Mouse (Mus musculus) stomach, embryonic 14.5 days (tissue): ENCODE data around the gene Traf3. TPM values are rescaled to one million over a fixed set of nuclear protein-coding genes. Genes with fewer than 3 reads are reported as not detected.

ENCODE experiments used
- ATAC-seq: fragments of 200-750 bp; cut with Nextera tagmentation; 2 replicates; pipeline ENCODE4 v1.8.0; 2017; ENCODE audit warnings: low read depth, moderate TSS enrichment; ENCODE audit not compliant: insufficient number of reproducible peaks, insufficient read depth, low FRiP score
- H3K27ac ChIP-seq: fragments of 300-500 bp; sonication (generic); 2 replicates; pipeline ENCODE4 v1.5.1; 2014; ENCODE audit warnings: mild to moderate bottlenecking, low read length, moderate library complexity, mixed read lengths
- H3K27me3 ChIP-seq: fragments of 300-500 bp; sonication (generic); 2 replicates; pipeline ENCODE4 v1.6.1; 2014; ENCODE audit warnings: low read length, control low read depth, mixed read lengths; ENCODE audit not compliant: control insufficient read depth, insufficient read depth
- H3K36me3 ChIP-seq: fragments of 300-500 bp; sonication (generic); 2 replicates; pipeline ENCODE4 v1.6.1; 2014; ENCODE audit warnings: mild to moderate bottlenecking, control low read depth, low read length, moderate library complexity, mixed read lengths; ENCODE audit not compliant: control insufficient read depth, insufficient read depth
- H3K4me1 ChIP-seq: fragments of 300-500 bp; sonication (generic); 2 replicates; pipeline ENCODE4 v1.6.1; 2014; ENCODE audit warnings: low read length, control low read depth, mixed read lengths; ENCODE audit not compliant: control insufficient read depth, insufficient read depth
- H3K4me2 ChIP-seq: fragments of 300-500 bp; sonication (generic); replicated peaks from 2 replicates; pipeline ENCODE4 v1.6.1; 2014; ENCODE audit warnings: low read depth, low read length, control low read depth
- H3K4me3 ChIP-seq: fragments of 300-500 bp; sonication (generic); 2 replicates; pipeline ENCODE4 v1.5.1; 2014; ENCODE audit warnings: low read depth, low read length, control low read depth
- H3K9ac ChIP-seq: fragments of 300-500 bp; sonication (generic); replicated peaks from 2 replicates; pipeline ENCODE4 v1.6.1; 2014; ENCODE audit warnings: low read depth, mild to moderate bottlenecking, control low read depth, low read length, moderate library complexity, mixed read lengths
- H3K9me3 ChIP-seq: fragments of 300-500 bp; sonication (generic); 2 replicates; pipeline ENCODE4 v1.6.1; 2016; ENCODE audit warnings: low read depth, low read length, control low read depth; ENCODE audit not compliant: control insufficient read depth
- WGBS: fragments of 180-500 bp; shearing (Covaris S2); extraction: QIAGEN DNeasy Blood & Tissue Kit; methylation state at CpG from one replicate; pipeline ENCODE4 v1.1.7; 2014; 5-methylcytosine and 5-hydroxymethylcytosine counted together
- polyA plus RNA-seq: library from polyadenylated mRNA; unstranded; fragments of >200 nt; fragmentation: Nextera tagmentation; extraction: Ambion mirVana; gene quantifications from 2 replicates; pipeline ENCODE4 v1.2.1, GENCODE M21; 2014

Gene Traf3
- polyA plus RNA-seq, 1 experiment from 2014 or later = 13.0 TPM

DNA sequence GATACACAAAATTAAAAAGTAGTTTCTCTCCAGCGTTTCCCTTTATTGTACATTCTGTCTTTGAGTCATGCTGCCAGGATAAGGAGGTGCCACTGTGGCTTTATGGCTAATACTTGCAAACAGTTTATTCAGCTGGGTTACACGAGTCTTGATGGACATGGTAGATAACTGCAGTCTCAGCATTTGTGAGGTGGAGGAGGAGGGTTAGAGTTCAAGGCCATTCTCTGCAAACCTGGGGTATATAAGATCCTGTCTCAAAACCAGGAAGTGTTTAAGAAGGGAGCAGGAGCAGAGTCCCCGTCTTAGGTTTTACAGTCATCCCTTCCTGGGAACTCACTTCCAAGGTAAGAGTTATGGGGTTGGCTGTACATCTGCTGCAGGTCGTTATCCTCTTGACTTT lies 30.4 kb downstream of the Traf3 start:
- Histone ChIP-seq H3K9me3 (no peaks in the 10 kb centered on the region), H3K36me3 (no peaks in the 10 kb centered on the region), H3K27me3 (no peaks in the 10 kb centered on the region), H3K4me3 (no peak overlapping the region), H3K4me2 (no peak overlapping the region), H3K4me1 (peaks cover 6% of the 10 kb centered on the region; the same call in 1 of the 2 replicates), H3K9ac (no peak overlapping the region), H3K27ac (no peak overlapping the region)
- WGBS = 71% methylated on average over 4 of the region's 4 CpGs
- ATAC-seq = no peak

DNA sequence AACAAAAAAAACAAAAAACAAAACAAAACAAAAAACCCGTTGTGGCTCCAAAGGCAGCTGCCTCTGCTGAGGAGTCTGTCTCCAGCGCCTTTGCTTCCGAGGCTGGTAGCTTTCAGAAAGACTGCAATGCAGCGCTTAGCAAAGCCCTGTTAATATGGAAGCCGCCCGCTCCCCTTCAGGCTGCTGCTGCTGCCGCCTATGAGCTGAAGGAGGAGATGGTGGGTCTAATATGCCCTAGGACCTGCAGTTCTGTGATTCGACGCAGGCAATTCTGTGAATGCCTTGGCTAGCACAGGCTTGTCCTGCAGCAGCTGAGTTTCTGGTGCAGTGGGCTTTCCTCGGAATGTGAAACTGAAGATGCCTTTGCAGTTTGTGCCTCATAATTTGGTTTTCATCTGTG lies 36.9 kb downstream of the Traf3 start:
- Histone ChIP-seq H3K9ac (no peak overlapping the region), H3K27ac (no peak overlapping the region), H3K27me3 (no peaks in the 10 kb centered on the region), H3K4me1 (peaks cover 5% of the 10 kb centered on the region; the same call in 1 of the 2 replicates), H3K9me3 (no peaks in the 10 kb centered on the region), H3K36me3 (no peaks in the 10 kb centered on the region), H3K4me2 (no peak overlapping the region), H3K4me3 (no peak overlapping the region)
- 74% methylated on average over 10 of the region's 10 CpGs for WGBS
- no peak for ATAC-seq

DNA sequence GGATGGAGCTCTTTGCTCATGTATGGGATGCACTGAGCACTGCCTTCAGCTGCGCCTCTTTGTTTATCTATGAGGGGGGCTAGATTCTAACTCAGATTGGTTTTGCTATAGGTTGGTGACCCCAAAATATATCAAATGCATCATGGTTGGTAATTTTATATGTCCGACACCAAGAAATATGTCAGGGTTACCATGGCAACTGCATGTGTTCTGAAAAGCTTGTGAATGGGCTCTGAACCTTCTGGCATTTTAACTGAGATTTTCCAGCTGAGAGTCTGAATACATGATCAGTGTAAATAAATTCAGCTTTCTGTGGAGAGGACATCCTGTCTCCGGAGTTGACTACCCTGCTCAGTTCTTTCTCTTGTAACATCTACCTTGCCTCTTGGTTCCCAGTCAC lies 37.8 kb downstream of the Traf3 start:
- no peak overlapping the region for H3K4me2 ChIP-seq
- H3K9me3 ChIP-seq = no peaks in the 10 kb centered on the region
- no peak overlapping the region for H3K4me3 ChIP-seq
- H3K9ac ChIP-seq = no peak overlapping the region
- 51% methylated on average over 3 of the region's 3 CpGs for WGBS
- ATAC-seq = no peak
- H3K27me3 ChIP-seq = no peaks in the 10 kb centered on the region
- H3K4me1 ChIP-seq = peaks cover 5% of the 10 kb centered on the region; the same call in 1 of the 2 replicates
- H3K36me3 ChIP-seq = no peaks in the 10 kb centered on the region
- no peak overlapping the region for H3K27ac ChIP-seq

DNA sequence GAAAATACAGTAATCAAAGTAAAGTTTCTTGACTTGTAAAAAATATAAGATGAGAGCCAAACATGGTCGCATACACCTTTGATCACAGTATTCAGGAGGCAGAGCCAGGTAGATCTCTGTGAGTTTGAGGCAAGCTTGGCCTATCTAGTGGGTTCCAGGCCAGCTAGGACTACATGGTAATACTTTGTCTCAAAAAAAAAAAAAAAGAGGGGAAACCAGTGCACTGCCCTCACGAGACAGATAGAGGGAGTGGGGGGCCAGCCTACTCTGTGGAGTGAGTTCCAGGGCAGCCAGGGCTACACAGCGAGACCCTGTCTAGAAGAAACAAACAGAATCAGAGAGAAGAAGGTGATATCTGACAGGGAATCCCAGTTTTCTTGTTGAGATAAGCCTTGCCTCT lies 41.5 kb downstream of the Traf3 start:
- Histone ChIP-seq H3K9me3 (no peaks in the 10 kb centered on the region), H3K36me3 (no peaks in the 10 kb centered on the region), H3K9ac (no peak overlapping the region), H3K4me2 (no peak overlapping the region), H3K4me3 (no peak overlapping the region), H3K27ac (no peak overlapping the region), H3K4me1 (peaks cover 5% of the 10 kb centered on the region; the same call in 1 of the 2 replicates), H3K27me3 (no peaks in the 10 kb centered on the region)
- 86% methylated on average over 3 of the region's 3 CpGs for WGBS
- ATAC-seq = no peak

DNA sequence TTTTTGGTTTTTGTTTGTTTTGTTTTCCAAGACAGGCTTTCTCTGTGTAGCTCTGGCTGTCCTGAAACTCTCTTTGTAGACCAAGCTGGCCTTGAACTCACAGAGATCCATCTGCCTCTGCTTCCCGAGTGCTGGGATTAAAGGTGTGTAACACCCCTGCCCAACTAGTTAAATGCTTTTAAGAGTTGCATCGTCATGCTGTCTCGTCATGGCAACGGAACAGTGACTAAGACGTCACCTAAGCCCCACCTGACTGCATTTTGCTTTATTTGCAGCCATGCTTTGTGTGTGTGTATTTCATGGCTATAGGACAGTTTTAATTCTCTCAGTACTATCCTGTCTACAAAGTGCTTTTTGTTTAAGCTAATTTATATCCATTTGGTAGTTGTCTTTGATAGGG lies 45.6 kb downstream of the Traf3 start:
- 80% methylated on average over 5 of the region's 5 CpGs for WGBS
- no peaks in the 10 kb centered on the region for H3K36me3 ChIP-seq
- no peaks in the 10 kb centered on the region for H3K9me3 ChIP-seq
- no peak overlapping the region for H3K4me2 ChIP-seq
- no peak overlapping the region for H3K4me3 ChIP-seq
- H3K4me1 ChIP-seq = no peaks in the 10 kb centered on the region
- no peak for ATAC-seq
- H3K27ac ChIP-seq = no peak overlapping the region
- H3K9ac ChIP-seq = no peak overlapping the region
- H3K27me3 ChIP-seq = no peaks in the 10 kb centered on the region

DNA sequence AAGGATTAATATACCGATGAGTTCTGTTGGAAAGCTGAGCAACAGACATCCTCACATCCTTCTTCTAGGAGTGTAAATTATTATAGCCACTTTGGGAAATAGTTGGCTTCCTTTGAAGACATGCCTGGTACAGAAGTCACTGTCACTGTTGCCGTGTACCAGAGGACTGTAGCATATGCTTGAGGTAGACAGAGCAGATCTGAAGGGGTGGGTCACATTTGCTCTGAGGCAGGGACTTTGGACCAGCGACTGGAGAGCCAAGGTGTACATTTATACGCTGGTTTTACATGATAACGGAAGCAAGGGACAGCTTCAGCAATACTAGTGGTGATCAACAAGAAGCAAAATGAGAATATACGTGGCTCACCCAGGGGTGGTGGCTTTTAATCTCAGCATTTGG lies 52.7 kb downstream of the Traf3 start:
- Histone ChIP-seq H3K4me3 (no peak overlapping the region), H3K4me1 (no peaks in the 10 kb centered on the region), H3K27ac (no peak overlapping the region), H3K4me2 (no peak overlapping the region), H3K9ac (no peak overlapping the region), H3K36me3 (peaks cover 9% of the 10 kb centered on the region), H3K9me3 (no peaks in the 10 kb centered on the region), H3K27me3 (no peaks in the 10 kb centered on the region)
- no peak for ATAC-seq
- WGBS = 93% methylated on average over 6 of the region's 6 CpGs

DNA sequence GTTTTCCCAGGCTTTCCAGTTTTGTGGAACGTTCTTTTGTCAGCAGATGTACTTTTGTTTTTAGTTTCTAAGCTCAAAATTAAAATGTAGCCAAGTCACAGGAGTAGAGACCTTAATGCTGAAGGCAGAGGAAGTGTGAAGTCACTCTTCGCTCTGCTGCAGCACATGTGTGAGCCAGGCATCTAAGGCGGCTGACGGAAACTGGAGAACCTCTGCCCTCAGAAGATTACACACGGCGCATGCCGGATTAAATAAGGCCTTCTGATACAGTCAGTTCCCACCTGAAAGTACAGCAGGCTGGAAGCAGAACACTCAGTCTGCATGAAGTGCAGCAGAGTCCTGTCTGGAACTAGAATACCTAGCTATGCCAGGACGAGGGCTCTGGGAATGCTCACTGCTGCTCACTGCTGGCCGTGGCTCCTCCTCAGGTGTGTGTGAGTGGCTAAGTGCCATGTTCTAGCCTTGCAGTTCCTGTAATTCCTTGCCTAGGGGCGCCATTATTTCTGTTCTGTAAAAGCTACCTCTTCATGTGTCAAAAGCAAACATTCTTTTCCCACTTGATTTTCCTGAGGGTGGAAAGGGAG lies 59.1 kb downstream of the Traf3 start:
- Histone ChIP-seq H3K4me1 (0 out of 2 replicates have a peak, but pooled peaks cover 3% of the 10 kb centered on the region), H3K27ac (no peak overlapping the region), H3K9ac (no peak overlapping the region), H3K36me3 (peaks cover 9% of the 10 kb centered on the region), H3K4me2 (no peak overlapping the region), H3K4me3 (no peak overlapping the region), H3K9me3 (no peaks in the 10 kb centered on the region), H3K27me3 (no peaks in the 10 kb centered on the region)
- 56% methylated on average over 10 of the region's 10 CpGs for WGBS
- ATAC-seq = no peak

DNA sequence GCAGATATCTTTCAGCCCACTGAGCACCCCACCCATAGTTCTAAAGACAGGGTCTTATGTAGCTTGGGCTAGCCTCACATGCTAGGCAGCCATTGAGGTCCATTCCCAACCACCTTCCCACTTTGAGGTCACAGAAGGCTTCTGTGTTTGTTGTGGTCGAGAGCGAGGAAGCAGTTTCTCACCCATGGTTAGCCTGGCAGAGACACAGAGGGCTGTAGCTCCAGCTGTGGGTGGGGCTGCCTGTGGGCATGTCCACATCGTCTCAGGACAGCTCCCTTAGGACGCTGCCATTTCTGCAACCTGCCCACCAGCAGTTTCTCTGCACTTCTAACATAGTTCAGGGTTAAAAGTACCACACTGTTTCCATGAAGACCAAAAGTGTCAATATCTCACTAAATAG lies 61.2 kb downstream of the Traf3 start:
- H3K9me3 ChIP-seq = no peaks in the 10 kb centered on the region
- ATAC-seq = no peak
- no peak overlapping the region for H3K9ac ChIP-seq
- 0 out of 2 replicates have a peak, but pooled peaks cover 3% of the 10 kb centered on the region for H3K4me1 ChIP-seq
- H3K4me3 ChIP-seq = no peak overlapping the region
- whole genome bisulfite sequencing = 75% methylated on average over 4 of the region's 4 CpGs
- peaks cover under 1% of the 10 kb centered on the region; the same call in 1 of the 2 replicates for H3K36me3 ChIP-seq
- no peak overlapping the region for H3K4me2 ChIP-seq
- H3K27me3 ChIP-seq = no peaks in the 10 kb centered on the region
- H3K27ac ChIP-seq = no peak overlapping the region

DNA sequence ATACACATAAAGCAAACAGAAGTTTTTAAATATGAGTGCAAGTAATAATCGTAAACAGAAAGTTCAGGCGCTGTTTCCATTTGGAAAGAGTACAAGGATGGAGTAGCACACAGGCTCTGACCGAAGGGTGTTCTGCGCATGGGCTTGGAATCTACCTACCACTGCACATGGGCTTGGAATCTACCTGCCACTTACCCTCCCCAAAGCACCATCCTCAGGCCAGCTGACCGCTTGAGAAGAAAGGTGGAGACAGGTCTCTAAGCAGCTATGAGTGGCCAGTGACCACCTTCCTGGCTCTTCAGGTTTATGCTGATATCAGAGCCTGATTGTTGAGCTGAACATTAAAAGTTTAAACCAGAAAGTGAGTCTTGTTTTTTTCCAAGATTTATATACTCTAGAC lies 62.3 kb downstream of the Traf3 start:
- Histone ChIP-seq H3K4me3 (no peak overlapping the region), H3K4me2 (no peak overlapping the region), H3K9me3 (no peaks in the 10 kb centered on the region), H3K27ac (no peak overlapping the region), H3K9ac (no peak overlapping the region), H3K36me3 (no peaks in the 10 kb centered on the region; the same call in 1 of the 2 replicates), H3K4me1 (0 out of 2 replicates have a peak, but pooled peaks cover 3% of the 10 kb centered on the region), H3K27me3 (no peaks in the 10 kb centered on the region)
- WGBS = 92% methylated on average over 5 of the region's 5 CpGs
- no peak for ATAC-seq
